ENCODE assay signal across 22 mouse cellular contexts in genomic region chr6:127823718-127824117, GRCm38 (mm10). TPM values are rescaled to one million over a fixed set of nuclear protein-coding genes. Genes with fewer than 3 reads are reported as not detected.
DNase-seq lines count a peak whose midpoint lies in the region; ATAC-seq and TF ChIP-seq lines count a peak whose summit lies in the region.
"Had no signal": no experiment of that assay in that cellular context is flagged by ENCODE, and none has a peak within 500 bp of the region (broad histone marks: within the 10 kb centered on the region; RNA-seq: fewer than 3 reads in every experiment).

No protein-coding gene starts in this region.

- no peaks in the 10 kb centered on the region for H3K36me3 ChIP-seq in liver, embryonic 13.5 days
- no peaks in the 10 kb centered on the region for H3K36me3 ChIP-seq in liver, postnatal 0 days (replicated peaks; ENCODE audit: insufficient read depth, low read length)
- H3K36me3 ChIP-seq: embryonic facial prominence, embryonic 15.5 days; forebrain, embryonic 10.5 days; heart, embryonic 15.5 days; hindbrain, embryonic 10.5 days had no signal

- H3K4me1 ChIP-seq in liver, embryonic 13.5 days (replicated peaks): no peaks in the 10 kb centered on the region; the same call in 1 of the 2 replicates
- peaks cover 9% of the 10 kb centered on the region for H3K4me1 ChIP-seq in liver, postnatal 0 days (ENCODE audit: insufficient read depth)
- H3K4me1 ChIP-seq: embryonic facial prominence, embryonic 15.5 days; heart, embryonic 15.5 days had no signal

- no peaks in the 10 kb centered on the region for H3K9me3 ChIP-seq in liver, embryonic 13.5 days (replicated peaks)
- H3K9me3 ChIP-seq in liver, postnatal 0 days (ENCODE audit: low read length): no peaks in the 10 kb centered on the region
- H3K9me3 ChIP-seq: embryonic facial prominence, embryonic 15.5 days; forebrain, embryonic 10.5 days; heart, embryonic 15.5 days; hindbrain, embryonic 10.5 days had no signal

- peak; percentile 24 for DNase-seq in liver
- no peak for DNase-seq in liver, embryonic 13.5 days
- peak; percentile 40 for DNase-seq in liver, postnatal 0 days
- no peak for DNase-seq in lung, postnatal 25 days (ENCODE audit: low spot score)
- no peak for DNase-seq in heart, postnatal 10 days
- no peak for DNase-seq in heart, adult 11 months
- DNase-seq: adrenal gland, adult 2 months; adrenal gland, postnatal 36 days; cerebellum, adult 2 months; cerebellum, postnatal 10 days; gastrocnemius, postnatal 10 days; heart, adult 2 months had no signal

- TF ChIP-seq CTCF in liver, postnatal 0 days (IDR thresholded peaks at IDR 0.05; ENCODE audit: low read depth): no peak

- 57% methylated on average over 1 of the region's 1 CpGs for WGBS in liver, embryonic 13.5 days (ENCODE audit: insufficient replicate concordance)
- WGBS in liver, postnatal 0 days (ENCODE audit: insufficient replicate concordance): 59% methylated on average over 1 of the region's 1 CpGs

- H3K9ac ChIP-seq in liver, embryonic 13.5 days: no peak overlapping the region
- no peak overlapping the region for H3K9ac ChIP-seq in liver, postnatal 0 days (replicated peaks)
- H3K9ac ChIP-seq: embryonic facial prominence, embryonic 15.5 days; heart, embryonic 15.5 days; hindbrain, embryonic 14.5 days had no signal

- no peak overlapping the region for H3K27ac ChIP-seq in liver, embryonic 13.5 days
- no peak overlapping the region for H3K27ac ChIP-seq in liver, postnatal 0 days (ENCODE audit: low read depth)
- H3K27ac ChIP-seq: embryonic facial prominence, embryonic 15.5 days; forebrain, embryonic 10.5 days; heart, adult 2 months; heart, embryonic 15.5 days; hindbrain, embryonic 10.5 days; hindbrain, embryonic 14.5 days had no signal

- H3K27me3 ChIP-seq in liver, embryonic 13.5 days: no peaks in the 10 kb centered on the region
- no peaks in the 10 kb centered on the region for H3K27me3 ChIP-seq in liver, postnatal 0 days (ENCODE audit: insufficient read depth, low read length)
- H3K27me3 ChIP-seq: embryonic facial prominence, embryonic 15.5 days; heart, embryonic 15.5 days had no signal

- TF ChIP-seq EP300 in liver, postnatal 0 days (IDR thresholded peaks at IDR 0.05; ENCODE audit: low read depth): peak; percentile 23; the same call in 1 of the 2 replicates

- no peak overlapping the region for H3K4me3 ChIP-seq in liver, embryonic 13.5 days (replicated peaks)
- H3K4me3 ChIP-seq in liver, postnatal 0 days (ENCODE audit: low read depth, low read length): no peak overlapping the region
- H3K4me3 ChIP-seq: embryonic facial prominence, embryonic 15.5 days; erythroblast, embryonic 14.5 days; forebrain, embryonic 10.5 days; heart, adult 2 months; heart, embryonic 15.5 days; hindbrain, embryonic 10.5 days had no signal

- ATAC-seq in liver, embryonic 13.5 days (ENCODE audit: low read depth): peak; percentile 75
- peak; percentile 99 for ATAC-seq in liver, postnatal 0 days
- ATAC-seq: forebrain, embryonic 14.5 days had no signal

- intact Hi-C loops in heart, postnatal 10 days (cut with DNase I): no loop called here

- no peak overlapping the region for H3K4me2 ChIP-seq in liver, embryonic 13.5 days
- no peak overlapping the region for H3K4me2 ChIP-seq in liver, postnatal 0 days (ENCODE audit: low read depth, low read length)
- H3K4me2 ChIP-seq: embryonic facial prominence, embryonic 15.5 days; heart, embryonic 11.5 days; heart, embryonic 15.5 days; hindbrain, embryonic 14.5 days had no signal

RNA-seq across cellular contexts. Expression of gene Prmt8, which starts 54.4 kb away (rescaled TPM):
- polyA plus RNA-seq in liver, embryonic 13.5 days (2015; fragmentation: Nextera tagmentation; extraction: Ambion mirVana): 0.05 TPM in 1 of 2 replicates, not detected in the other
- polyA plus RNA-seq in liver, postnatal 0 days (2015; fragmentation: Nextera tagmentation; extraction: Ambion mirVana): not detected in 2 replicates
- not detected for total RNA-seq in heart, postnatal 10 days (2021)
- total RNA-seq: adrenal gland, adult 2 months; adrenal gland, postnatal 36 days; CH12.LX; heart, adult 2 months; heart, postnatal 25 days had no signal
- polyA plus RNA-seq: adrenal gland, adult 2 months; erythroblast, embryonic 14.5 days; heart, adult 2 months had no signal

Comparison
In these comparisons a context has a peak if more than half of its experiments do, and no peak if none do; other contexts are left out.
1. DNase-seq: peak in liver (single experiment) and liver, postnatal 0 days (single experiment); none in liver, embryonic 13.5 days (single experiment), lung, postnatal 25 days (single experiment), heart, postnatal 10 days (0 of 2) and heart, adult 11 months (single experiment).